Mouse (Mus musculus): ENCODE results near the gene Syt7. TPM values are rescaled to one million over a fixed set of nuclear protein-coding genes. Genes with fewer than 3 reads are reported as not detected.

The Syt7 gene
- polyA plus RNA-seq, 2 experiments from 2014 or later = not detected

- ATAC-seq = no peak
Measured at GRCm38 (mm10) chr19:10459907-10460306, 71.0 kb downstream of the Syt7 start.

GRCm38 (mm10) chr19:10461584-10461983 lies 72.7 kb downstream of the Syt7 start:
- no peak for ATAC-seq

- ATAC-seq = no peak
Measured at GRCm38 (mm10) chr19:10464427-10464826, 75.5 kb downstream of the Syt7 start.

DNA sequence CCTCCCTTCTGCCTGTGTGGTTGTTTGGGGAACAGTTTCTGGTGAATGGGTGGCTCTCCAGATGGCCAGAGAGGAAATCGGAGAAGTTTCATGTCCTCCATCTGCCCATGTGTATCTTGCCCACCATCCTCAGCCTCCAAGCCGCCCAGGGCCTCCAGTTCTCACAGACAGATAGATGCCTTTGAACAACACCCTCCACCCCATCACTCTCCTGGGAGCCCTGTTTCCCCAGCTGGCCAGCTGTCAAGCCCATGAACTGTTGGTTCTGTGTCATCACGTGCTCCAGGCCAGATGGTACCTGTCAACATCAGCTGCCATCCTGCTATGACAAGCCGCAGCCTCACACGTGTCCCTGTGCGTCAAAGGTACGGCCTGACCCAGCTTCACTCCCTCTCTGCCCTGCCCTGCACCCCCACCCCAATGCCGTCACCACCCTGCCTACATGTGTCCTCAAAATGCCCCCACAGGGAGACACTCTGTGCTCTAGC lies 80.3 kb downstream of the Syt7 start:
- ATAC-seq = no peak

DNA sequence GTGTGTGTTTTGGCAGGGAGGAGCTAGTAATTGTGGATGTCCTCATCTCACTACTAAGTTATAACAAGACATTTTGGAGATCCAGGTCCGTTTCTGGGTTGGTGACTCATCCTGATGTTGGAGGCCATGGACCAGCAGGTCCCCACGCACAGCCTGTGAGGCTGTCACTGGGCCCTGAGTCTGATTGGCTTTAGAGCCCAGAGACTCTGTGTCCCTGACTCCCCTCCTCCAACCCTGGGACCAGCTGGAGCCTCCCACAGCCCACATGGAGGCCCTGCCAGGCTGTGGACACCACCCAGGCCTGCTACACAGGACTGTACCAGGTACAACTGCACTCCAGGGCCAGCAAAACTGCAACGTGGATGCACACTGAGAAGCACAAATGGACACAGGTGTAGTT lies 84.1 kb downstream of the Syt7 start:
- ATAC-seq = no peak

DNA sequence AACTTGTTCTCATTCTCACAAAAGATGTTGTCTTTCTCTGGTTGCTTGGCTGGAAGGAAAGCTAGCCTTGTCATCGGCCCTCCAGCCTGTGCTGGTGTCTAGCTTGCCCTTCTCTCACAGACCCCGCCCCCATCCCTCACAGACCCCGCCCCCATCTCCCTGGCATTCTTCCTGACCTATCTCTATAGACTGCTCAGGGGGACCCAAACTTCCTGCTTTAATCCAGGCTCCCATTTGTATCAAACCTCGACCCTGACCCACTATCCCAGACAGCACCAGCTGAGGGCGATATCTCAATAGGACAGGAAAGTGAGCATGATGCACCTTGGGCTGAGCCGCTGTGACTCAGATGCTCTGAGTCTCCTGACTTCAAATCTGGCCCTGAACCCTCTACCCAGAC lies 84.9 kb downstream of the Syt7 start:
- no peak for ATAC-seq

GRCm38 (mm10) chr19:10479541-10479940 lies 90.7 kb downstream of the Syt7 start:
- ATAC-seq = no peak

DNA sequence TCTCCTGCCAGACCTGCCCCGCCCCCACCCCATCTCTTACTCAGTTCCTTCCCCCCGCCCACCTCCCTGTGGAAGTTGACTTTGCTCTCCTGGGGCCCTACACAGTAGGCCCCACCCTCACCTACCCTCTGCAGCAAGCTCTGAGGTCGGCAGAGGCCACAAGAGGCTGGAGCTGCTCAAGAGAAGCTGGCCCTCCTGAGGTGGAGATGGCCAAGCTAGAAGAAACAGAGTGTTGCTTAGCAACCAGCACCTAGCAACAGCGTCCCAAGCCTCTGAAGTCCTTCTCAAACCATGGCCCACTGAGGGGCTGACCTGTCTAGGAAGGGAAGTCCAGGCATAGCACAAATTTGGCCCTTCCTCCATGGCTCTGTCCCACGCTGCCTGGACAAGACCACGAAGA lies 93.8 kb downstream of the Syt7 start, which contains the start of gene Ppp1r32:
Ppp1r32 (minus strand) TSS at position 226 of the 400 bp plus-strand sequence.
- no peak for ATAC-seq

DNA sequence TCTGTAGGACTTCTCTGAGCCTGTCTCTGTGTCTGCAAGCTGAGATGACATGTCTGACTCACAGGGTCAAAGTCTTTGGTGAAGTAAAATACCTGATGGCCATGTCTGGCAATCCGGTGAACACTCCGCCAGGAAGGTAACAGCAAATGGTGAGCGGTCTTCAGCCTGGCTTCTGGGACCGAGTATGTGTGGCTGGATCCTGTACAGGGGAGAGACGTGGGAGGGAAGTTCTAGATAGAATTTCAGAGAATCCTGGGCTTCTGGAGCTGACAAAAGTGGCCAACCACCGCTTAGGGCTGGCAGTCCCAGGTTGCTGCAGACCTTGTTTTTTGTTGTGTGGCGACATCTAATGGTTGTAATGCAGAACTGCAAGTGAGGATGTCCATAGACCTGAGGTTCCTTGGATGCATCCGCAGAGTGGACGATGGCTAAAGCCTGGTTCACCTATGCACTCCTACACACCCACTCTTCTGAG lies 97.4 kb downstream of the Syt7 start:
- no peak for ATAC-seq

DNA sequence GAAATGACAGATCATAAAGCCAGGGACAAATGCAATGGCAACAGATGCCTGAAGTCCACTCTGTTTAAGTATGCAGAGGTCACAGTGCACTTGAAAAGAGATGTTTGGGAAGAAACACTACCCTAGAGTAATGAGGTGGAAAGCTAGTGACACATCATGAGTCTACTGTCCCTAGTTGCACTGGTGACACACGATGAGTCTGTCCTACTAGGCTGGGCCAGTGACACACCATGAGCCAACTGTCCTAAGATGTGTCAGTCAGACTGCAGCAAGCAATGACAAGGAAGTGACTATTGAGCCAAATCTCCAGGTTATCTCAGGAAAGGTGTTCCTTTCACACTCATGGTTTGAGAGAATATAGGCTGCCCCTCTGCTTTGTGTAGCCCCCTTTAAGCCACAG lies 106.8 kb downstream of the Syt7 start:
- no peak for ATAC-seq

DNA sequence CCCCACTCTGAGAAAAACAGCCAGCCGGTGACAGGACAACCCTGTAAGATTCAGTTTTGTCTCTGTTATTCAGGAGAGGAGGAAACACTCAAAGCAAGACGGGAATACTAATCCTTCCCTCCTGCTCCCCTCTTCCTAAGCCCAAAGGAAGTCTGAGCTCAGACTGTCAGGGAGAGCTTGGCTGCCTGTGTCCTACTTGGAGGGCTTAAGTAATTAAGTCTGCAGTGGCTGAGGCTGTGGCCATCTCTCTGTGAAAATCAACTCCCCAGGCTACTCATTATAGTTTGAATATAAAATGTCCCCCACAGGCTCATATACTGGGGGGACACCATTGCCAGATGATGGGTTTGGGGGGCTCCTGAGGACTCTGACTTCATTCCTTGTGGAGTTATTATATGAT lies 108.1 kb downstream of the Syt7 start:
- no peak for ATAC-seq

- no peak for ATAC-seq
Measured at GRCm38 (mm10) chr19:10497512-10498160, 108.7 kb downstream of the Syt7 start.

DNA sequence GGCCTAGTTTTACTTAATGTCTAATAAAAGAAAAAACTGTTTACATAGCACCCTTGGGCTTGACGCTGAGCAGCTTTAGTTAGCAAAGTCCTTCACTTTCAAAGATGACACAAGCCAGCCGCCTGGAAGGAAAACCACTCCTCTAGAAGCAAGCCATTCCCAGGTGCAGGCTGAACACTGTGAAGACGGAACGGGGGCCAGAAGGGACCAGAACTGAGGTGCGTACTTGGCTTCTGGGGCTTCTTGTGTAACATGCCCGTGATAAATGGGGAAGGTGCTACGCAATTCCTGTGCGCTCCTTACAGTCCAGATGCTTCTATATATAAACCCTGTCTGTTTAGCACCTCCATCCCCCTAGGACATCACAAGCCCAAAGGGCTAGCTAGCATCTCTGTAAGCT lies 111.7 kb downstream of the Syt7 start:
- ATAC-seq = no peak

GRCm38 (mm10) chr19:10502571-10502970 lies 113.7 kb downstream of the Syt7 start:
- ATAC-seq = peak; percentile 49

Other genes with a start within 250 kb of the Syt7 start
- 1 to 10 TPM; 4.9 to 6.8 TPM for gene Fads1, start 206.2 kb upstream of the Syt7 start, polyA plus RNA-seq (2017; shearing (Covaris generic))
- gene Tmem258, start 185.1 kb upstream of the Syt7 start, polyA plus RNA-seq (2017; shearing (Covaris generic)) = 100 to 1,000 TPM; 288 to 332 TPM
- gene Fen1, start 184.9 kb upstream of the Syt7 start, polyA plus RNA-seq (2017; shearing (Covaris generic)) = 10 to 100 TPM; 50.1 to 81.1 TPM
- gene Myrf, start 148.3 kb upstream of the Syt7 start, polyA plus RNA-seq (2017; shearing (Covaris generic)) = under 1 TPM in 1 of 2 experiments, not detected in 1; 0.19 TPM
- not detected for gene Dagla, start 84.2 kb upstream of the Syt7 start, polyA plus RNA-seq (2017; shearing (Covaris generic))
- gene Lrrc10b, start 68.4 kb downstream of the Syt7 start, polyA plus RNA-seq (2017; shearing (Covaris generic)) = not detected
- 1 to 10 TPM in 1 of 2 experiments, under 1 TPM in 1; 0.31 to 1.4 TPM for gene Ppp1r32, start 93.8 kb downstream of the Syt7 start, polyA plus RNA-seq (2017; shearing (Covaris generic))
- gene Cpsf7, start 136.2 kb downstream of the Syt7 start, polyA plus RNA-seq (2017; shearing (Covaris generic)) = 10 to 100 TPM; 59.0 to 79.6 TPM
- gene Sdhaf2, start 137.1 kb downstream of the Syt7 start, polyA plus RNA-seq (2017; shearing (Covaris generic)) = 100 to 1,000 TPM in 1 of 2 experiments, 10 to 100 TPM in 1; 92.6 to 104 TPM
- gene Tmem216, start 167.1 kb downstream of the Syt7 start, polyA plus RNA-seq (2017; shearing (Covaris generic)) = 10 to 100 TPM; 10.7 to 13.6 TPM
- 10 to 100 TPM; 39.1 to 52.7 TPM for gene Cyb561a3, start 188.1 kb downstream of the Syt7 start, polyA plus RNA-seq (2017; shearing (Covaris generic))
- 10 to 100 TPM; 19.3 to 23.0 TPM for gene Tmem138, start 188.3 kb downstream of the Syt7 start, polyA plus RNA-seq (2017; shearing (Covaris generic))
- gene Ddb1, start 216.2 kb downstream of the Syt7 start, polyA plus RNA-seq (2017; shearing (Covaris generic)) = 100 to 1,000 TPM; 104 to 182 TPM
- gene Tkfc, start 216.6 kb downstream of the Syt7 start, polyA plus RNA-seq (2017; shearing (Covaris generic)) = 10 to 100 TPM in 1 of 2 experiments, 1 to 10 TPM in 1; 9.2 to 12.7 TPM
- not detected for gene Vwce, start 245.1 kb downstream of the Syt7 start, polyA plus RNA-seq (2017; shearing (Covaris generic))

All from CD4-positive, CD25-positive, alpha-beta regulatory T cell, adult 4 months (primary cell).